Mouse (Mus musculus): ENCODE results near the gene Gm11992.

The Gm11992 gene

GRCm38 (mm10) chr11:9048011-9048702 lies at the start of gene Gm11992:
Gene Gm11992, plus strand, starts transcription at chr11:9048594.
- peak; percentile 40 to 54 for DNase-seq

GRCm38 (mm10) chr11:9008761-9009160 lies 39.6 kb upstream of the Gm11992 start:
- no peak for DNase-seq

- DNase-seq: peak in 1 of 2 experiments; percentile 11
These were observed 38.0 kb upstream of the Gm11992 start for GRCm38 (mm10) chr11:9010416-9010815.

- DNase-seq: peak; percentile 59 to 64
These were observed 37.5 kb upstream of the Gm11992 start, which contains the start of gene Hus1 for GRCm38 (mm10) chr11:9010853-9011339. Gene Hus1, minus strand, starts transcription at chr11:9011191.

GRCm38 (mm10) chr11:9011348-9011747 lies 37.0 kb upstream of the Gm11992 start:
- DNase-seq: no peak

GRCm38 (mm10) chr11:9014740-9015139 lies 33.7 kb upstream of the Gm11992 start:
- DNase-seq: no peak

- no peak for DNase-seq
These were observed 29.7 kb upstream of the Gm11992 start for GRCm38 (mm10) chr11:9018491-9019267.

- DNase-seq: no peak
These were observed 28.2 kb upstream of the Gm11992 start for GRCm38 (mm10) chr11:9020207-9020606.

- DNase-seq: no peak
These were observed 23.6 kb upstream of the Gm11992 start for GRCm38 (mm10) chr11:9024782-9025181.

GRCm38 (mm10) chr11:9025211-9025610 lies 23.2 kb upstream of the Gm11992 start:
- no peak for DNase-seq

GRCm38 (mm10) chr11:9031530-9031929 lies 16.9 kb upstream of the Gm11992 start:
- no peak for DNase-seq

- no peak for DNase-seq
These were observed 1.8 kb upstream of the Gm11992 start for GRCm38 (mm10) chr11:9046546-9046945.

- DNase-seq: no peak
These were observed 1.4 kb upstream of the Gm11992 start for GRCm38 (mm10) chr11:9047044-9047443.

GRCm38 (mm10) chr11:9048703-9049060 lies 288 bp downstream of the Gm11992 start, which contains the start of gene Sun3:
Gene Sun3, minus strand, starts transcription at chr11:9048991.
- no peak for DNase-seq

- DNase-seq: no peak
These were observed 1.8 kb downstream of the Gm11992 start for GRCm38 (mm10) chr11:9050241-9050640.

- DNase-seq: no peak
These were observed 3.5 kb downstream of the Gm11992 start for GRCm38 (mm10) chr11:9051895-9052294.

- no peak for DNase-seq
These were observed 8.5 kb downstream of the Gm11992 start for GRCm38 (mm10) chr11:9056937-9057336.

GRCm38 (mm10) chr11:9057711-9058110 lies 9.3 kb downstream of the Gm11992 start:
- DNase-seq: no peak

GRCm38 (mm10) chr11:9060029-9060428 lies 11.6 kb downstream of the Gm11992 start:
- no peak for DNase-seq

GRCm38 (mm10) chr11:9060484-9060883 lies 12.1 kb downstream of the Gm11992 start:
- DNase-seq: no peak

GRCm38 (mm10) chr11:9076444-9076843 lies 28.1 kb downstream of the Gm11992 start:
- DNase-seq: no peak

GRCm38 (mm10) chr11:9113189-9113588 lies 64.8 kb downstream of the Gm11992 start:
- no peak for DNase-seq

- no peak for DNase-seq
These were observed 67.2 kb downstream of the Gm11992 start for GRCm38 (mm10) chr11:9115367-9116120.

Measured in thymus, adult 18-20 months (tissue).